Mouse (Mus musculus) lung, adult 18-20 months (tissue): ENCODE measurements around the gene Upk3bl.
"Not testable (repeated sequence)": the region's sequence is repeated elsewhere in the genome, so short reads cannot be mapped to it uniquely, and the experiment has no call there.

Experiments
- DNase-seq, 2 experiments: peaks; one replicate each; pipeline ENCODE4 v3.0.0; 2022; ENCODE audit warnings: mixed read lengths in 2 of 2

The Upk3bl gene

GRCm38 (mm10) chr5:136048541-136048940, 5.8 kb upstream of the Upk3bl start:
- not testable (repeated sequence) for DNase-seq

GRCm38 (mm10) chr5:136049926-136050325, 4.4 kb upstream of the Upk3bl start:
- no peak for DNase-seq

- peak; percentile 34 to 64 for DNase-seq
Measured at GRCm38 (mm10) chr5:136051231-136052085, 2.8 kb upstream of the Upk3bl start.

GRCm38 (mm10) chr5:136052861-136053655, 1.2 kb upstream of the Upk3bl start:
- DNase-seq = peak; percentile 41 to 68

GRCm38 (mm10) chr5:136056062-136056461, 1.8 kb downstream of the Upk3bl start:
- no peak for DNase-seq

GRCm38 (mm10) chr5:136057085-136057484, 2.8 kb downstream of the Upk3bl start:
- DNase-seq = no peak

- peak; percentile 68 to 76 for DNase-seq
Measured at GRCm38 (mm10) chr5:136061567-136061966, 7.3 kb downstream of the Upk3bl start.

- DNase-seq = no peak
Measured at GRCm38 (mm10) chr5:136063920-136064319, 9.6 kb downstream of the Upk3bl start.

GRCm38 (mm10) chr5:136066404-136067148, 12.3 kb downstream of the Upk3bl start:
- DNase-seq = peak; percentile 25 to 58

- no peak for DNase-seq
Measured at GRCm38 (mm10) chr5:136069411-136069810, 15.1 kb downstream of the Upk3bl start.

GRCm38 (mm10) chr5:136073051-136073450, 18.8 kb downstream of the Upk3bl start:
- DNase-seq = no peak

- DNase-seq = no peak
Measured at GRCm38 (mm10) chr5:136073526-136073925, 19.2 kb downstream of the Upk3bl start.

GRCm38 (mm10) chr5:136075076-136075475, 20.8 kb downstream of the Upk3bl start:
- DNase-seq = no peak

GRCm38 (mm10) chr5:136076284-136076683, 22.0 kb downstream of the Upk3bl start:
- no peak for DNase-seq

- DNase-seq = no peak
Measured at GRCm38 (mm10) chr5:136077001-136077550, 22.8 kb downstream of the Upk3bl start.

- no peak for DNase-seq
Measured at GRCm38 (mm10) chr5:136078136-136078535, 23.8 kb downstream of the Upk3bl start.

- DNase-seq = no peak
Measured at GRCm38 (mm10) chr5:136082345-136082744, 28.1 kb downstream of the Upk3bl start.

- DNase-seq = peak; percentile 96 to 97
Measured at GRCm38 (mm10) chr5:136083669-136084107, 29.4 kb downstream of the Upk3bl start, which contains the start of gene Rasa4. Rasa4 (plus strand) TSS chr5:136083916.

GRCm38 (mm10) chr5:136084144-136084881, 30.0 kb downstream of the Upk3bl start:
- DNase-seq = peak; percentile 25 to 40

GRCm38 (mm10) chr5:136084891-136085651, 30.8 kb downstream of the Upk3bl start:
- peak in 1 of 2 experiments; percentile 26 for DNase-seq

GRCm38 (mm10) chr5:136086290-136086689, 32.0 kb downstream of the Upk3bl start:
- no peak for DNase-seq
